Mouse (Mus musculus) ES-CJ7 (cell line): ENCODE measurements around the gene Esrrg.

ENCODE experiments used
- DNase-seq: peaks from one replicate; pipeline ENCODE4 v3.0.0; 2011; ENCODE audit warnings: low read depth, low spot score

The Esrrg gene

DNA sequence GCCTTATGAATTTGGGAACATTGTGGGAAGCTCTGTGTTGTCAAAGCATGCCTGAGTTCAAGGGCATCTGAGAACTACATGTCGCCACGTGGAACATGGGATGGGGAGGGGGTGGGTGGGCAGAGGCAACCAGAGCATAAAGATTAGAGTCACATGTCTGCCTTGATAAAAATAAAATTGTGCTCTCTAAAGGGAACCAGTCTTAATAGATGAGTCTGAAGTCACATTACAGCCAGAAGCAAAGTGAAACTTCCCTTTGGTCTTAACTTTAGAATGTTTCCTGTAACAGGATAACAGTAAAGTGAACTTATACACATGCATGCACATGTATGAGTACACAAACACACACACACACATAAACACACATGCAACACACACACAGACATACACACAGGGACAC lies 545.1 kb downstream of the Esrrg start:
- DNase-seq, result no peak

DNA sequence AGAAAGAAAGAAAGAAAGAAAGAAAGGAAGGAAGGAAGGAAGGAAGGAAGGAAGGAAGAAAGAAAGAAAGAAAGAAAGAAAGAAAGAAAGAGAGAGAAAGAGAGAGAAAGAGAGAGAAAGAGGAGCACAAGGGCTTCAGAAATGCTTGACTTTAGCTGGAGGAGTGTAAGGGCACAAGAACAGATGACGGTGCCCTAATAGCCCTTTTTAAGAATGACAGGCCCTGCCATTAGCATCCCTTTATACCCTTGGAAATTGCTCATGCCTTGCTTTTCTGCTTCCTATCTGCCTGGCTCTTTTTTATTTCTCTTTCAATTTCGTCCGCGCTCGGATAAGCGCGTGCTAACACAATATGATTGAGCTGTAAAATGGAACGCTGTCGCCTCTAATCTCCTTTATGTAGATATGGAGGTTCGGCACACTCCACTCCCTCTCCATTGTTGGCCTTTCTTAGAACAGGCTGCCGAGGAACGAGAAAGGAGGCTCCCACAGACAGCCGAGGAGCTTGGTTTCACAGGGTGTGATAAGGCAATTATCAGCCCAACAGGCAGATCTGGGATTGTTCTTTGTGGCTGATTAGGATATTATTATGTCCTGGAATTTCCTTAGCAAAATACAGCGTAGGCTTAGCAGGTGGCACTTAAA lies 546.0 kb downstream of the Esrrg start:
- DNase-seq, result no peak

DNA sequence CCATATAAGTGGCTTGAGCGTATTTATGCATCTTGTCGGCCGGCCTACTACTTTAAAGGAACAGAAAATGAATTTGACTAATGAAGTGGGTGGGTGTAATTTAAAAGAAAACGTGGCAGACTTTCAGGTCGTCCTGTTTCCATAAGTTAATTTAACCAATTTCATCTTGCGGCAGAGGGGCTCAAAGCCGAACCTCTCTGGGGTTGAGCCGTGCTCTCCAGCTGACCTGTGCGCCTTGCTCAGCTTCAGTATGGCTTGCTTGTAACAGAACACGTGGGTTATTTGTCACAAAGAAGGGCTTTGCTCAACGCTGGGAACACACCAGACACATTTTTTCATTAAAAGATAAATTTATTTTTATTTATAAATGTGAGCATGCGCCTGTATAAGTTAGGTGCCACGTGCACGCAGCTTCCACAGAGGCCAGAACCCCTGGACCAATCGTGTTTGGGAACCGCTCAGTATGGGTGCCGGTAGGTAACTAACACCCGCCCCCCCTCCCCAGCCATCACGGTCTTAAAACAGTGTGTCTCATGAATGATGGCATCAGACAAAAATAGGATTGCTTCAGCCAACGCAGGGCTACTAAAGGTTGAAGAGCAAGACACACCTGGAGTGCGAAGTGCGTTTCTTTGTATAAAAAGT lies 546.7 kb downstream of the Esrrg start:
- no peak for DNase-seq

DNA sequence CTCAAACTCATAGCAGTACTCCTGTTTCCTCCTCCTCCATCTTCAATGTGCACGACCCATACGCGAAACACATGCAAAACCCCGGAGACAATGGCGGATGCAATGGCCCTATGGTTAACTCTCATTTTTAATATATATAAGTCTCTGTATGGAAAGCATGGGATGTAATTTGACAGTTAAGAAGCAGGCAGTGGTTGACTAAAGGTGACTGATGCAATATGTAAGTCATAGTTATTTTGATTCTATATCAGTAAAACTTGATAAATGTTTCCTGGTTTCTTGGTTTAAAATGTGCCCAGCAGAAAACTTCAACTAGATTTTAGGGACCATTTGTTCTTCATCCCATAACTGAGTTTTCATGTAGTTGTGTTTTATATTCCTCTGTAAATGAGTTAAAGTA lies 547.9 kb downstream of the Esrrg start:
- no peak for DNase-seq

GRCm38 (mm10) chr1:188157237-188157955 lies 548.8 kb downstream of the Esrrg start:
- no peak for DNase-seq

DNA sequence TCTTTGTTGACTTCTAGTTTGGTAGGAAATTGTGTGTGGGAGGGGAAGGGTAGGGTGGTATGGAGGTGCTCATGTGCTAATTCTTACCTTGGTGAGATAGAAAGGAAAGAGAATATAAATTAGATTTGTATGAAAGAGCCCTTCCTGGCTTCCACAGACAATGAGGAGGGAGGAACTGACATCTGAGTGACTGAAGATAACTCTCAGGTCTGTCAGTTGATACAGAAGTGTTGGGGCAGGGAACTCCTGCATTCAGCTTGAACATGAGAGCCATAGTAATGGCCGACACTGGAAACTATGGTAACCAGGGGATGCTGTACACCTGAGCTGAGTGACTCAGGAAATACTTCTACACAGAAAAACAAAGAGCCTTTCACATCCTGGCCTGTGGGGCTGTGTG lies 550.1 kb downstream of the Esrrg start:
- DNase-seq, result no peak

DNA sequence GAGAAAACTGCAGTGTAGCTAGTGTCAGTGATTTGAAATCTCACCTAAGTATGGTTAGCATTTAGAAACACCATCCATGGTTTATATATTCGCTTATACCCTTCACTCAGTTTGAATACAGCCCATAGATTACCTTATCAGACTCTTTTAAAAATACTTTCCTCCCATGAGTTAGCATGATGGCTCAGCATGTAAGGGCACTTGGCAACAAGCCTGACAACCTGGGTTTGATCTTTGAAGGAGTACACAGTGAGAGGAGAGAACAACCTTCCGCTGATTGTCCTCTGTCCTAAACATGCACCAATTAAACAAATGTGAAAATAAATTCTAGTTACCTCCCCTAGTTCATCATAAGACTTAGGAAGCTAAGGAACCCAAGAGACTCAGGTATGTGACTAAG lies 550.5 kb downstream of the Esrrg start:
- no peak for DNase-seq

GRCm38 (mm10) chr1:188163058-188163457 lies 554.5 kb downstream of the Esrrg start:
- no peak for DNase-seq

GRCm38 (mm10) chr1:188164251-188164650 lies 555.7 kb downstream of the Esrrg start:
- DNase-seq, result no peak

DNA sequence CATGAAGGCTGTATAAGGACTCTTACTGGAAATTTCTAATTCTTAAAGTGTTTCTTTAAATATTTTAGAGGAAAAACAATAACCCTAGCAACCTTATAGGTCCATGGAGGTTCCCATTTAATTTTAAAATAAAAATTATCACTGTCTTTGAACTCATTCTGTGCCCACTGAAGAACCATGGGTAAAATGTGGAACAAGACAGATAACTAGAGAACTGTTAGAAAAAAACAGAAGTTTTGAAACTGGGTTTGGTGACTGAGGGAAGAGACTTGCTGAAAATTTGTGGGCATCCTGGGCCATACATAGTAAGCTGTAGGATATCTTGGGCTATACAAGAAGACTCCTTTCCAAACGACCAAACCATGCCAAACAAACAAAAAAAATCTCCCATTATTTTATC lies 565.3 kb downstream of the Esrrg start:
- DNase-seq, result no peak

- DNase-seq, result no peak
Observed at GRCm38 (mm10) chr1:188182951-188183350, 574.4 kb downstream of the Esrrg start.

- no peak for DNase-seq
Observed at GRCm38 (mm10) chr1:188186440-188187117, 578.0 kb downstream of the Esrrg start.

DNA sequence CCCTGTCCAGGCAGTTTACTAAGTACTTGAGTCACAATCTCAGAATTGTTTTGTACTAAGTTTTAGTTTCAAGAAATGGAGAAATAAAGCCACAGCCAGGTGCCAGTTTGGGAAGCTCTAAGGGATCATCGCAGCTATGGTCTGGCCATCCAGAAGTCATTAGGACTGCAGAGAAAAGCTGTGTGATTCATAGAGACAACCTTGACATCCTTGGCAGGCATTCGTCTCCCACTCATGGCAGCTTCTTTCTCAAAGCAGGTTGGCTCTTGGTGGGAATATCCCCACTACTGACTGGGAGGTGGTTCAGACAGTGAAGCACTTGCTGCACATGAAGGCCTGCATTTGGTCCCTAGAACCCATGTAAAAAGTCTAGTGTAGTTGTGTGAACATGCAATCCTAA lies 584.4 kb downstream of the Esrrg start:
- no peak for DNase-seq

DNA sequence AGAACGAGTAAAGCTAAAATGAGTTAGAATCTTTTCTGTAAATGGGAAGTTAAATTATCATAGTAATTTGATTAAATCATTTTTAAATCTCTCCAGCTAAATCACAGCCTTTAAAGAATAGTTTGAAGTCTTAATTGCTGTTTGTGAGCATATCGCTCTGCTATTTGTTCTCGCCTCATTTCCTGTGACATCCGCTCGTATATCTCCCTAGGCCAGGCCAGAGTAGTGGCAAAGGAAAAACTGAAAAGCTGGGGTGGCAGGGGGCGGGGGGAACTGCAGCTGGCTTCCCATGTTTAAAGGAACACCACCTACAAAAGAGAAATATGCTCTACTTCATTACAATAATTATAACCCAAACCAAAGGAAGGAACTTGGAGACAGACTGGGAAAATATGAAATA lies 598.8 kb downstream of the Esrrg start:
- DNase-seq, result no peak

GRCm38 (mm10) chr1:188209025-188209424 lies 600.4 kb downstream of the Esrrg start:
- DNase-seq, result no peak

DNA sequence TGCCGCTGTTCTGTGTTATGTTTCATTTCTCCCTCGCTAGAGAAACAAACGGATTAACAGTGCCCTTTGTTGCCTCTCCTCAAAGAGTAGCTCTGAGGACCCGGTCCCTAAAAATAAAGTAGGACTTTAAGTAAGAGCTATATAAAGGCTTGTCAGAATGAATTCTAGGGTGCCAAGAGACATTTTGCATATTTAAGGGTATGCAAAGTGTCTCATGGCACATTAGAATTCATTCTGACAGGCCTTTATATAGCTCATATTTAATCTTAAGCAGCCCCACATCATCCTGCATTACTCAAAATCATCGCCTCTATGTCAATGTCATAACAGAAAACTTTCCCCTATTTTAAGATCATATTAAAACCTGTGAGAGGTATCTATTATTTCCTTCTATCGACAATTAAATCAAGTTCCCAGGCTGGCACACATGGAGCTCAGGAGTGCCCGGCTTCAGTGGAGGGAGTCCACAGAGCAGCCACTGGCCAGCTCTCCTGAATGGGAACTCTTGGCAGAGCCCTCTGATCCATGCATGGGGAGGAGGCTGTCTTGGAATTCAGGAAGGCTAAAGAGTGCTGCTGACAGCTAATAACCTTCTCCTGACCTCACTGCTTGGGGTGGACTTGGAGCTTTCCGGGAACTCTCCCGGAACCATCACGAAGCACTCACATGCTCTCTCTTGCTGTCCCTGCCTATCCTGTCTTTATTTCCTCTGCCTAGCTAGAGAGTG lies 606.5 kb downstream of the Esrrg start:
- no peak for DNase-seq

DNA sequence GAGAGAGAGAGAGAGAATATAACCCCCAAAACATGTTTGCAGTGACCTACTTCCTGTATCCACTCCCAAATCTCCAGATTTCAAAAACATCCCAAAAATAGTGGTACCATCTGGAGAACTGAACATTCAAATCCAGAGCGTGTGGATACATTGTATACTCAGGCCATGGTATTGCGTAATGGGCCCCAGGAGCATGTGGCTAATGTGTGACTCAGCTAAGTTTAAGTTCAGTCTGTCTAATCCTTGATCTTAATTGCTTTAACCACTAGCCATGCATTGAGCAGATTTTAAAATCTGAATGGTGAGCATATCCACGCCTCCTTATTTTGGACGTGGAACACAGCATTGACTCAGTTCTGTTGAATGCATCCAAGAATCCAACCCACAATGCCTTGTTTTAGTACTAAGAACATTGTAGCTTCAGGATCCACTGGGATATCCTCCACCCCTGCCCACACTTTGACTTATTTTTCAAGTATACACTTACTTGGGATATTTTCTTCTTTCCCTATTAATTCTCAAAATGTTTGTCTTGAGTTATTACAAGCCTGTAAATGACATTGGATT lies 612.7 kb downstream of the Esrrg start:
- no peak for DNase-seq

DNA sequence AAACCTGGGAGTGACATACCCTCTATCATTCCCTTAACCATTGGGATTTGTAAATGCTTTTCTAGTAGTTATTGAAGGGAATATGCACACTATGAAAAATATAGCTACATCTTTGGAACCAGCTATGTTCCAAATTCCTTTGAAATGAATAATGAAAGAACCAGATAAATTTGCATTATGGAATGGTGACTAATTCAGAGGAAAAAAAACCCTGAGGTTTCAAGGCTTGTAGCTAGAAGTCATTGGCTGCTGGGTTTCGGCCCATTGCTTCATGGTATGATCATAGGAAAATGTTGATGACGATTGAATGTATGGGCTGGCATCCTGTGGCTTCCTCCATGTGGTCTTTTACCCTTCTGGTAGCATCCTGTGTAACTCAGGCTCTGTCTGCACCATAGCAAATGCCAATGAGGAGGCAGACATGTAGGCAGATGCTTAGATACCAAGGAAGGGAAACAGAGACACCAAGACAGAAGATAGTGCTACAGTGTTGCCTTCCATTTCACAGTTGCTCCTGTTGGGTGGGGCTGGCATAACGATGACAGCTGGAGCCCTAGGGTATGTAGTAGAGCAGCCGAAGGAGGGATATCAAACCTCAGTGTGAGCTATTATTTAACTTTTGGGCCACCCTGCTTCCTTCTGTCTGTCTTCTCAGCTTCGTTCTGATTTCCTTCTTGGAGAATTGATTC lies 624.6 kb downstream of the Esrrg start:
- no peak for DNase-seq

DNA sequence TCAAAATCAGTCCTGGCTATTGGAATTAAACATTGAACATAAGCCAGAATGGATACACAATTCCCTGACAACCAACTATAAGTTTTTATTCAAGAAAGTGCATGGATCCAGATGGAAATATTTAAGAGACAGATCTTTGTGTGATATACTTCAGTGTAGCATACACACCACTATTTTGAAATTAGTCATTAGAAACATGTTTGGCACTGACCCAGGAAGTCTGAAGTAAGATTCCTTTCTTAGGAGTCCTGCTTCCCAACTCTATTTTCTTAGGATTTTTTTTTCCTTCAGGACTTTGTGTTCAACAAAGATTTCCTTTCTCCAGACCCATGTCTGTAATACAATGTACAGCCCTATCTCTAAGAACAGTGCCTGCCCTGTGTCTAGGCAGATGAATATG lies 630.0 kb downstream of the Esrrg start:
- no peak for DNase-seq

DNA sequence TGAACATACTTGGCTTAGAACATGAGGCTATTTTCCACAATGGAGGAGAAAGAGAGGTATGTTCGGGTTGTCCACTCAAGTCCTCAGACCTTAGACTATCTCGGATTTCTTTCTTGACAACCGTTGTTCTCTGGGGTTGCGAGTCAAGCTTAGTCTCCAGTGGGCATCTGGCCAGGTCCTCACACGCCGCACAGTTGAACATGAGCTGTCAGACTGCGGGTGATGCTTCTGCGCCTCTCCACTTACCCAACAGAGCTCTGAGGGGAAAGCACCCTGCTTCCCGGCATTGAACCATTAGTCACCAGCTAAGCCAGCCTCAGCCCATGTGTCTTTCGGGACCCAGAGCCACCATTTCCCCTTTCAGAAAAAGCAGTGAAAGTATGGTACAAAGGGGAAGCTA lies 633.2 kb downstream of the Esrrg start:
- DNase-seq, result no peak

DNA sequence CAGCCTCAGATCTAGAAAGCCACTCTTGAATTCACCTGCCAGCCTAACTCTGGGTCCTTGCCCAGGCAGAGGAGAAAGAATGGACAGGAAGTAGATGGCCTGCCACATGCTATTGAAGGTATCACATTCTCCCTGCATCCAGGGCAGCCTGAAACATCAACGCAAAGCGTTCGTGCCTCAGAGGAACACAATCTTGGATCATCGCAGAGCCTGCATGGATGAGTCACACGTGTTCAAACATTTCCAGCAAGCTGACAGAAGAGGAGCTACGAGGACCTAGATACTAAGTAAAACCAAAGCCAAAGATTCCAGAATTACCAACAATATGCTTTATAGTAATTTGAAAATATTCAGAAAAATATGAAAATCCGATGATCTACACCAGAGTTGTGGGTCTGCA lies 648.9 kb downstream of the Esrrg start:
- no peak for DNase-seq
